Mouse (Mus musculus) hindbrain, postnatal 0 days (tissue): ENCODE results near the gene Itga3. TPM values are rescaled to one million over a fixed set of nuclear protein-coding genes. Genes with fewer than 3 reads are reported as not detected.

Experiments
- ATAC-seq: fragments of 200-750 bp; cut with Nextera tagmentation; 2 replicates; pipeline ENCODE4 v1.8.0; 2017; ENCODE audit warnings: mild to moderate bottlenecking, moderate TSS enrichment, moderate library complexity
- DNase-seq: peaks from one replicate; pipeline ENCODE4 v3.0.0-alpha.2; 2015; ENCODE audit warnings: low spot score
- H3K27ac ChIP-seq: fragments of 300-500 bp; sonication (generic); 2 replicates; pipeline ENCODE4 v1.5.1; 2014; ENCODE audit warnings: mild to moderate bottlenecking
- H3K27me3 ChIP-seq: fragments of 300-500 bp; sonication (generic); 2 replicates; pipeline ENCODE4 v1.6.1; 2014; ENCODE audit warnings: low read length, mixed read lengths; ENCODE audit not compliant: insufficient read depth
- H3K36me3 ChIP-seq: fragments of 300-500 bp; sonication (generic); 2 replicates; pipeline ENCODE4 v1.6.1; 2014; ENCODE audit warnings: low read length, mixed read lengths; ENCODE audit not compliant: insufficient read depth
- H3K4me1 ChIP-seq: fragments of 300-500 bp; sonication (generic); 2 replicates; pipeline ENCODE4 v1.6.1; 2014; ENCODE audit warnings: antibody characterized with exemption, low read length, mixed read lengths; ENCODE audit not compliant: insufficient read depth
- H3K4me2 ChIP-seq: fragments of 300-500 bp; sonication (generic); 2 replicates; pipeline ENCODE4 v1.6.1; 2014; ENCODE audit warnings: low read depth, mild to moderate bottlenecking, low read length, moderate library complexity, mixed read lengths
- H3K4me3 ChIP-seq: fragments of 300-500 bp; sonication (generic); 2 replicates; pipeline ENCODE4 v1.5.1; 2014; ENCODE audit warnings: low read length
- H3K9ac ChIP-seq: fragments of 300-500 bp; sonication (generic); replicated peaks from 2 replicates; pipeline ENCODE4 v1.6.1; 2014; ENCODE audit warnings: mild to moderate bottlenecking, low read length, moderate library complexity, mixed read lengths
- H3K9me3 ChIP-seq: fragments of 300-500 bp; sonication (generic); 2 replicates; pipeline ENCODE4 v1.6.1; 2016; ENCODE audit warnings: low read length, mixed read lengths
- CTCF ChIP-seq: IDR thresholded peaks from 2 replicates; pipeline ENCODE4 v1.5.1; 2016; ENCODE audit warnings: antibody characterized with exemption, control low read depth, low read depth
- WGBS: fragments of 180-500 bp; shearing (Covaris S2); extraction: QIAGEN DNeasy Blood & Tissue Kit; methylation state at CpG from one replicate; pipeline ENCODE4 v1.1.7; 2014; 5-methylcytosine and 5-hydroxymethylcytosine counted together
- polyA plus RNA-seq: library from polyadenylated mRNA; unstranded; fragments of >200 nt; fragmentation: Nextera tagmentation; extraction: Ambion mirVana; gene quantifications from 2 replicates; pipeline ENCODE4 v1.2.1, GENCODE M21; 2015
- total RNA-seq: library from RNA; depleted of rRNA; stranded (reverse); fragments of >200 nt; gene quantifications from 2 replicates; pipeline ENCODE4 v1.2.3, GENCODE M21; 2014

Gene Itga3
- total and polyA plus RNA-seq, 2 experiments from 2014 or later = 13.2 to 68.8 TPM

DNA sequence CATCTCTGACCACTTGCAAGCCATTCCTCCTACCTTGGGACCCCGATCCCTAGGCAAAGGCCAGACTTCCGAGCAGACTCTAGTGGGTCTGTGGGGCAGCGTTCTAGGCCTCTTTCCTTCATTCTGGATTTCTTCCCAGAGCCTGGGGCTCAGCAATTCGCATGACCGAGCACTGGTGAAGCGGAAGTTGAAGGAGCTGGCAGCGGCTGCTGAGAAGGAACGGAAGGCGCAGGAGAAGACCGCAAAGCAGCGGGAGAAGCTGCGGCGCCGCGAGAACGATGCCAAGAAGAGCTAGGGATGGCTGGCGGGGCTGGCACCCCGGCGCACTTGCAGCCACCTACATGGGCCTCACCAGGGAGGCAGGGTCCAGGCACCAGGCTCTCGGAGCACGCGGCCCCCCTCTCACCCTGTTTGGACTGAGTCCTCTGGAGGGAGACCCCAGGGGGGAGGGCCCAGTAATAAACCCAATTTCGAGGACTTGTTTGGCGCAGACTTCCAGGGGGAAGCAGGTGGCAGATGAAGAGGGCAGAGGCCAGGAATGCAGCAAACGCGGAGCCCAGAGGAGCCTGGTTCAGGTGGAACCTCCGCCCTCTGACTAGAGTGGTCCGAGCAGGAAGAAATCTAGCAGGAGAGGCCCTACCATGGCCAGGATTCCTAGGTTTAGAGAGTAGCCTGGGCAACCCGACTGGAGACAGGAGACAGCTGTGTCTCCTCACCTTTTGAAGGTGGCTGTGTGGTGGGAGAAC lies 52.0 kb downstream of the Itga3 start:
- WGBS = 41% methylated on average over 29 of the region's 29 CpGs
- no peaks in the 10 kb centered on the region for H3K27me3 ChIP-seq
- no peak overlapping the region for H3K9ac ChIP-seq
- peak overlapping the region; percentile 77 for H3K27ac ChIP-seq
- no peak overlapping the region for H3K4me3 ChIP-seq
- DNase-seq (peak; percentile 87), ATAC-seq (peak; percentile 22; the same call in 1 of the 2 replicates)
- H3K4me1 ChIP-seq = no peaks in the 10 kb centered on the region
- no peak overlapping the region for H3K4me2 ChIP-seq
- peaks cover 42% of the 10 kb centered on the region for H3K36me3 ChIP-seq
- H3K9me3 ChIP-seq = no peaks in the 10 kb centered on the region
- TF ChIP-seq CTCF = no peak

- no peaks in the 10 kb centered on the region for H3K4me1 ChIP-seq
- no peak overlapping the region for H3K4me2 ChIP-seq
- H3K9ac ChIP-seq = no peak overlapping the region
- peaks cover 46% of the 10 kb centered on the region for H3K36me3 ChIP-seq
- H3K9me3 ChIP-seq = no peaks in the 10 kb centered on the region
- no peaks in the 10 kb centered on the region for H3K27me3 ChIP-seq
- no peak for ATAC-seq
- H3K4me3 ChIP-seq = no peak overlapping the region
- DNase-seq = no peak
- WGBS = 91% methylated on average over 9 of the region's 9 CpGs
- no peak overlapping the region for H3K27ac ChIP-seq
- no peak for TF ChIP-seq CTCF
Observed at GRCm38 (mm10) chr11:95023481-95023880, 53.1 kb downstream of the Itga3 start.

- WGBS = 82% methylated on average over 10 of the region's 10 CpGs
- H3K9me3 ChIP-seq = no peaks in the 10 kb centered on the region
- no peaks in the 10 kb centered on the region for H3K27me3 ChIP-seq
- H3K4me1 ChIP-seq = no peaks in the 10 kb centered on the region
- no peak overlapping the region for H3K4me3 ChIP-seq
- TF ChIP-seq CTCF = peak; percentile 55
- H3K9ac ChIP-seq = no peak overlapping the region
- DNase-seq (no peak), ATAC-seq (no peak)
- no peak overlapping the region for H3K27ac ChIP-seq
- H3K4me2 ChIP-seq = no peak overlapping the region
- H3K36me3 ChIP-seq = peaks cover 46% of the 10 kb centered on the region
Observed at GRCm38 (mm10) chr11:95022237-95022992, 54.2 kb downstream of the Itga3 start.

DNA sequence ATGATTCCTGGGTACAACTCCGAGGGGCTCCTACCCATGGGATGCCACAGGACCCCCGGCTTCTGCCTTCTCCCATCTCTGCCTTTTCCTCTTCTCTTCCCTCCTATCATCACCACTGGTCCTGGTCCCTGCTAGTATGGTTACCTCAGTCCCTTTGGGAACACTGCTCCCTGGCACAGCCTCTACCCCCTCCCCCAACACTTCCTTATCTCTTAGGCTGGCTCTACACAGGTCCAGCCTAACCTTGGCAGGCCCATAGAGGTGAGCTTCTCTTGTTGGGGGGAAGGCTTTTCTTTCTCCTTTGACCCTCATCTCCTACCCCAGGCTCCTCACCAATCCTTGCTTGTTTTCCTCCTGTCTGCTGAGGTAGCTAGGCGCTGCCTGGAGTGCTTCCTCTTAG lies 61.1 kb downstream of the Itga3 start:
- no peak overlapping the region for H3K4me3 ChIP-seq
- H3K36me3 ChIP-seq = peaks cover 20% of the 10 kb centered on the region
- H3K4me2 ChIP-seq = no peak overlapping the region
- ATAC-seq = no peak
- no peak overlapping the region for H3K27ac ChIP-seq
- peaks cover 24% of the 10 kb centered on the region for H3K4me1 ChIP-seq
- 71% methylated on average over 3 of the region's 3 CpGs for WGBS
- no peak overlapping the region for H3K9ac ChIP-seq
- DNase-seq = no peak
- TF ChIP-seq CTCF = no peak
- no peaks in the 10 kb centered on the region for H3K27me3 ChIP-seq
- no peaks in the 10 kb centered on the region for H3K9me3 ChIP-seq

- Histone ChIP-seq H3K9ac (peak overlapping the region; percentile 97), H3K36me3 (peaks cover 13% of the 10 kb centered on the region), H3K4me3 (peak overlapping the region; percentile 93; the same call in 1 of the 2 replicates), H3K27ac (peak overlapping the region; percentile 41; the same call in 1 of the 2 replicates), H3K9me3 (no peaks in the 10 kb centered on the region), H3K27me3 (no peaks in the 10 kb centered on the region), H3K4me2 (peak overlapping the region; percentile 79), H3K4me1 (peaks cover 30% of the 10 kb centered on the region)
- no peak for ATAC-seq
- no peak for DNase-seq
- WGBS = 28% methylated on average over 3 of the region's 3 CpGs
- TF ChIP-seq CTCF = no peak
Observed at GRCm38 (mm10) chr11:95012487-95012886, 64.1 kb downstream of the Itga3 start.

DNA sequence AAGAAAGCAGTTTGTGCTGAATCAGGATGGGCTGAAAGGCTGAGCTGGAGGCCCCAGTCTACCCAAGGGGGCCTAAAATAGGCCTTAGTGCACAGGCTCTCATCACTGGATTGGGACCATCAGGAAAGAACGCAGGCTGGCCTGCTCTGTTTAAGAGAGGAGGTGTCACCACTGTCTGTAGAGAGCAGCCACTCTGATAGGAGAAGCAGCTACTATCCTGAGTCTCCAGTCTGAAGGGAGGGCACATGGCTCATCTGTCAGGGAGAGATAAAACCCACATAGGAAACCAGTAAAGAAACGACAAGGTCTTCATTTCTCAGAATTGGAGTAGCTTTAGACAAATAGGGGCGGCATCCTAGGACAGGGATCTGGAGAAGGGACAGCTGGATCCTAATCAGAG lies 64.5 kb downstream of the Itga3 start:
- WGBS = 43% methylated on average over 3 of the region's 3 CpGs
- H3K36me3 ChIP-seq = peaks cover 13% of the 10 kb centered on the region
- H3K4me1 ChIP-seq = peaks cover 32% of the 10 kb centered on the region

More for the DNA sequence above, 64.5 kb downstream of the Itga3 start:
- H3K9ac ChIP-seq = peak overlapping the region; percentile 97
- H3K27me3 ChIP-seq = no peaks in the 10 kb centered on the region
- H3K9me3 ChIP-seq = no peaks in the 10 kb centered on the region
- H3K4me3 ChIP-seq = peak overlapping the region; percentile 93
- ATAC-seq (no peak), DNase-seq (no peak)
- peak overlapping the region; percentile 79 for H3K4me2 ChIP-seq
- H3K27ac ChIP-seq = peak overlapping the region; percentile 41
- no peak for TF ChIP-seq CTCF
